Mouse (Mus musculus) liver, embryonic 15.5 days (tissue): ENCODE results near the gene Msn. TPM values are rescaled to one million over a fixed set of nuclear protein-coding genes. Genes with fewer than 3 reads are reported as not detected.
"Not testable (repeated sequence)": the region's sequence is repeated elsewhere in the genome, so short reads cannot be mapped to it uniquely, and the experiment has no call there.

Source experiments
- ATAC-seq: fragments of 200-750 bp; cut with Nextera tagmentation; 2 replicates; pipeline ENCODE4 v1.8.0; 2017; ENCODE audit warnings: moderate number of reproducible peaks, mild to moderate bottlenecking, moderate library complexity; ENCODE audit not compliant: insufficient read depth
- H3K27ac ChIP-seq: fragments of 300-500 bp; sonication (generic); replicated peaks from 2 replicates; pipeline ENCODE4 v1.5.1; 2015; ENCODE audit warnings: mild to moderate bottlenecking, inconsistent platforms
- H3K27me3 ChIP-seq: fragments of 300-500 bp; sonication (generic); 2 replicates; pipeline ENCODE4 v1.6.1; 2015; ENCODE audit warnings: mild to moderate bottlenecking, inconsistent platforms
- H3K36me3 ChIP-seq: fragments of 300-500 bp; sonication (generic); replicated peaks from 2 replicates; pipeline ENCODE4 v1.6.1; 2015; ENCODE audit warnings: moderate library complexity, mild to moderate bottlenecking, inconsistent platforms
- H3K4me1 ChIP-seq: fragments of 300-500 bp; sonication (generic); replicated peaks from 2 replicates; pipeline ENCODE4 v1.6.1; 2015; ENCODE audit warnings: inconsistent platforms
- H3K4me2 ChIP-seq: fragments of 300-500 bp; sonication (generic); 2 replicates; pipeline ENCODE4 v1.6.1; 2015; ENCODE audit warnings: moderate library complexity, mild to moderate bottlenecking, inconsistent platforms
- H3K4me3 ChIP-seq: fragments of 300-500 bp; sonication (generic); replicated peaks from 2 replicates; pipeline ENCODE4 v1.5.1; 2015; ENCODE audit warnings: mild to moderate bottlenecking, inconsistent platforms
- H3K9ac ChIP-seq: fragments of 300-500 bp; sonication (generic); 2 replicates; pipeline ENCODE4 v1.6.1; 2015; ENCODE audit warnings: moderate library complexity, mild to moderate bottlenecking, inconsistent platforms
- H3K9me3 ChIP-seq: fragments of 300-500 bp; sonication (generic); replicated peaks from 2 replicates; pipeline ENCODE4 v1.6.1; 2016; ENCODE audit warnings: inconsistent platforms
- WGBS: fragments of 180-500 bp; shearing (Covaris S2); methylation state at CpG from one replicate; pipeline ENCODE4 v1.1.7; 2015; ENCODE audit warnings: mixed read lengths; ENCODE audit not compliant: insufficient replicate concordance; 5-methylcytosine and 5-hydroxymethylcytosine counted together
- polyA plus RNA-seq: library from polyadenylated mRNA; unstranded; fragments of >200 nt; fragmentation: Nextera tagmentation; extraction: Ambion mirVana; gene quantifications from 2 replicates; pipeline ENCODE4 v1.2.1, GENCODE M21; 2015

Gene Msn
- polyA plus RNA-seq, 1 experiment from 2014 or later: 53.9 TPM

DNA sequence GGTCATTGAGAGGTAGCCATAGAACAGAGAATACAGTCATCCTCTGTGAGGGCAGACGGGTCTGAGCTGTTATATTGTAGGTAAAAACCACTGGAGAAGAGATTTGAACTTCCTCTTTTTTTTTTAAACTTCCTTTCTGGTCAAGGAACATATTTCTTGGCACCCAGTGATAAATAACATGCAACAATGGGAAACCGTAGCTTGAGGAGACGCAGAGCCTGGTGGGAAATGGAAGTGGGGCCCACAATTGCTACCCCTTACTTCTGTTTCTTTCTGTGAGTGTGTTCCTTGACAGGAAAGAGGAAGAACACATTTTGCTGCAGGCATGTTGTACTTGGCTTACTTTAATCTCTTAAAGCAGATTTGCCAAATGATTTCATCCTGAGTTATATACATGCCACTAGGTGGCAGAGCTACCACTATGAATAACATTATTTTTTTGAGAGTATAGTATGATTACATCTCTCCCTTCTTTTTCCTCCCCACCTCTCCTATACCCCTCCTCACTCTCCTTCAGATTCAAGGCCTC is 49.2 kb downstream of the Msn start:
- no peak overlapping the region for H3K9ac ChIP-seq
- H3K27me3 ChIP-seq: no peaks in the 10 kb centered on the region
- no peak for ATAC-seq
- 30% methylated on average over 3 of the region's 3 CpGs for WGBS
- no peak overlapping the region for H3K27ac ChIP-seq
- no peaks in the 10 kb centered on the region for H3K9me3 ChIP-seq
- H3K4me1 ChIP-seq: 0 out of 2 replicates have a peak, but pooled peaks cover 3% of the 10 kb centered on the region
- no peaks in the 10 kb centered on the region for H3K36me3 ChIP-seq
- no peak overlapping the region for H3K4me3 ChIP-seq
- no peak overlapping the region for H3K4me2 ChIP-seq

DNA sequence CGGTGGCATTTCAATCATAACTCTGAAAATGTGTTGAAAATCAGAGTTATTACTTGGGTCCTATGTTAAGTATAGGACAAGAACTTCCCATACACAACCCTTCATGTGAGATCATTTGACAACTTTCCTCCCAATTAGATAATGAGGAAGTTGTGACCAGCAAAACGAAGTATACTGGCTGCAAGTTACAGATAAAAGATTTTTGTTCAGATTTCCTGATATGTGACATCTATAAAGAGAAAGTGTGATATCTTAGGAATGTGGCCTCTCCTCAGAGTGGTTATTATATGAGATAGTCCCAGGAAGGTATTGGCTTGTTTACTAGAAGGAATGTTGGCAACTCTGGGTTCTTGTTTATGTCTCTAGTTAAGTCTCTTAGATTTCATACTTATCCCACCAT is 52.4 kb downstream of the Msn start:
- Histone ChIP-seq H3K9me3 (no peaks in the 10 kb centered on the region), H3K4me2 (no peak overlapping the region), H3K4me1 (0 out of 2 replicates have a peak, but pooled peaks cover 3% of the 10 kb centered on the region), H3K27ac (no peak overlapping the region), H3K36me3 (peaks cover 6% of the 10 kb centered on the region; the same call in 1 of the 2 replicates), H3K4me3 (no peak overlapping the region), H3K9ac (no peak overlapping the region), H3K27me3 (no peaks in the 10 kb centered on the region)
- WGBS: 33% methylated on average over 2 of the region's 2 CpGs
- no peak for ATAC-seq

DNA sequence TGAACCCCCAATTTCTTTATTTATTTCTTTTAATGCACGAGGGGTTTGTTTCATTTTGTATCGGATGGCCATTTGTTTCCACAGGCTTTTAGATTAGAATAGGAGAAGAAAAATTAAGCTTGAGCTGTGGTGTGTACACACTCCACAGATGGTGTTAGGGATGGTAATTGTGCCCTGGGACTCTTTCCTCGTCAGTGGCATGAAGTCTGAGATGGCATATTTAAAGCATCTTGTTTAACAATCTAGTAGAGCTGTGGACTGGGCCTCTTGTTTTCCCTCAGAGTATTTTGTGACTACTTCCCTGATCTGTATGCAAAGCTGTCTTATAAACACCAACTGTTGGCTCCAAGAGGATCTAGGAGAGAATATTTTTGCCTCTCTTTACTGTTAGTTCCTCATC is 57.5 kb downstream of the Msn start:
- Histone ChIP-seq H3K36me3 (peaks cover 12% of the 10 kb centered on the region; the same call in 1 of the 2 replicates), H3K4me2 (no peak overlapping the region), H3K9ac (no peak overlapping the region), H3K27me3 (no peaks in the 10 kb centered on the region), H3K27ac (no peak overlapping the region), H3K9me3 (no peaks in the 10 kb centered on the region), H3K4me1 (no peaks in the 10 kb centered on the region), H3K4me3 (no peak overlapping the region)
- 68% methylated on average over 3 of the region's 3 CpGs for WGBS
- ATAC-seq: no peak

DNA sequence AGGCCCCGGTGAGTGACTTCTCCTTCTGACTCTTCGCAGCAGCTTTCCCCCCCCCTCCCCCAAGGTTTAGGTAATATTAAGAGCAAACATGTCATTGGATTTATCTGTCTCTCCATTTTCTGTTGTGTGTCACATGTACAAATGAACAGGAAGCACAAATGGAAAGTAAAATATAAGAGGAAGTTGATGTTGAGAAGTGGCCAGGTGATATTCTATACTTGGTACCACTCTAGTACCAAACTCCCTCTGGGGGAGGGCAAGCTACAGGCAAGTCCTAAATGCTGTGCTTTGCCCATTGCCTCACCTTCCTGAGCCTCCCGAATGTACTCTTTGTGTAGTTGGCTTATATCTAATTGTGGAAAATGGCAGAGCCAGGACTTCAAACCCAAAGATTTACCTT is 62.1 kb downstream of the Msn start:
- H3K36me3 ChIP-seq: 0 out of 2 replicates have a peak, but pooled peaks cover 6% of the 10 kb centered on the region
- 76% methylated on average over 3 of the region's 3 CpGs for WGBS
- no peak overlapping the region for H3K4me3 ChIP-seq
- no peaks in the 10 kb centered on the region for H3K9me3 ChIP-seq
- no peak overlapping the region for H3K4me2 ChIP-seq
- ATAC-seq: no peak
- no peaks in the 10 kb centered on the region for H3K27me3 ChIP-seq
- no peaks in the 10 kb centered on the region for H3K4me1 ChIP-seq
- H3K9ac ChIP-seq: no peak overlapping the region
- no peak overlapping the region for H3K27ac ChIP-seq

DNA sequence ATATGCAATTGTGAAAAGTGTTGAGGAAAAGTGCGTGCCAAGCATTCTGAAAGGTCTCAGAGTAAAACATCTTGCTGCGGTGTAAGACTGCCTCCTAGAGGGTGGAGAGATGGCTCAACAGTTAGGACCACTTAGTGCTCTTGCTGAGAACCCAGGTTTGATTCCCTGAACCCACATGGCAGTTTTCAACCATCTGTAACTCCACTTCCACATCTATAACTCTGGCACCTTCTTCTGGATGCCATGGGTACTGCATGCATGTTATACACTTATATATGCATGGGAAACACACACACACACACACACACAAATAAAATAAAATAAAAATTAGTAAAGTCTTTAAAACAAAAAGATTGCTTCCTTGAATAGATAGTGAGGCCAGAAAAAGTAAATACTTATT is 66.7 kb downstream of the Msn start:
- H3K4me2 ChIP-seq: no peak overlapping the region
- no peak overlapping the region for H3K9ac ChIP-seq
- H3K27ac ChIP-seq: no peak overlapping the region
- H3K9me3 ChIP-seq: no peaks in the 10 kb centered on the region
- no peak for ATAC-seq
- 77% methylated on average over 2 of the region's 2 CpGs for WGBS
- no peaks in the 10 kb centered on the region for H3K4me1 ChIP-seq
- no peaks in the 10 kb centered on the region for H3K27me3 ChIP-seq
- no peak overlapping the region for H3K4me3 ChIP-seq
- H3K36me3 ChIP-seq: 0 out of 2 replicates have a peak, but pooled peaks cover 3% of the 10 kb centered on the region

DNA sequence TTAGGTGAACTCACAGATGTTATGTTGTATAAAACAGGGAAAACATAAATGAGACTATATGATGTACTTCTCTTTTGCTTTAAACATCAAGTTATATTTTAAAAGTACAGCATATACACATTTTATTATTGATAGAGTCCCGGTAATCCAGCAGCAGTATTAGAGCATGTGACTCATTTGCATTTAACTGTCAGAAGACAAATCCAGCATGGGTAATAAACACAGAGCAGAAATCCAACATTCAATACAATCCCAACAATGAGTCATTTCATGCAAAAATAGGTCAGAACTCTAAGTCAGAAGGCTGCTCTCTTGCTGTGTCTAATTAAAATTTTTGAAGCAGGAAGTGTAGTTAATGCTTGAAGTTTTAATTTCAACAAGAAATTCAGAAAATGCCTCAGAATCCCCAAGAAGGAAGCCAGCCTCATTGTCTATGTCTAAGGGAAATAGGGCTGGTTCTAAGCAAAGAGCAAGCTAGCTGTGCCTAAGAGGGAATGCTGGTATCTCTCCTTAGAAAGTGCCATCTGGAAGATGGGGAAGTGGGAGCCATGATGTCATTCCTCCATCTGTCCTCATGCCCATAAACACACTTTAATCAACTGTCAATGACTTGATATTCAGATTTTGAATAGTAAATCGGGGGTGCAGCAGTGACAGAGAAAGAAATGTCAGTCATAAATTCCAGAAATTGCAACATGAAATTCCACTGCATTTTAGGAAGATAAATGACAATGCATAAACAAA is 76.0 kb downstream of the Msn start:
- Histone ChIP-seq H3K4me3 (no peak overlapping the region), H3K4me2 (no peak overlapping the region), H3K9ac (no peak overlapping the region), H3K9me3 (no peaks in the 10 kb centered on the region), H3K36me3 (0 out of 2 replicates have a peak, but pooled peaks cover 2% of the 10 kb centered on the region), H3K27me3 (no peaks in the 10 kb centered on the region), H3K4me1 (no peaks in the 10 kb centered on the region), H3K27ac (no peak overlapping the region)
- WGBS: 64% methylated on average over 2 of the region's 2 CpGs
- no peak for ATAC-seq

DNA sequence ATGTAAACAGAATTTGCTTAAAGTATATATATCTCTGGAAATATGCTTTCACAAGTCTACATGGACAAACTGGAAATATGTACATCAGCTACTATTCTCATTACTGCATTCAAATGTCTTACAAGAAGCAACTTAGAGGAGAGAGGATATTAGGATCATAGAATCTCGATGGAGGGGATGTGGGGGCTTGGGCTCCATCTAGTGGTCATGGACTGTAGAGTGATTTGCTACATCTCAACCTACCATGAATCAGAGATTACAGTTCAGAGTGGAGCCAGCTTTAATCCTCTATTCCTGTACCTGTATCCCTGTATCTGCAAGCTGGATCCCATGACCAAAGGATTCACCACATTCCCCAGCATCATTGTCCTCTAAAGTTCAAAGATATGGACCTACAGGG is 82.6 kb downstream of the Msn start:
- H3K9me3 ChIP-seq: no peaks in the 10 kb centered on the region
- H3K4me2 ChIP-seq: no peak overlapping the region
- H3K27me3 ChIP-seq: no peaks in the 10 kb centered on the region
- 9% methylated on average over 1 of the region's 1 CpGs for WGBS
- no peak overlapping the region for H3K4me3 ChIP-seq
- no peaks in the 10 kb centered on the region for H3K36me3 ChIP-seq
- no peak overlapping the region for H3K9ac ChIP-seq
- no peak overlapping the region for H3K27ac ChIP-seq
- no peaks in the 10 kb centered on the region for H3K4me1 ChIP-seq
- no peak for ATAC-seq

DNA sequence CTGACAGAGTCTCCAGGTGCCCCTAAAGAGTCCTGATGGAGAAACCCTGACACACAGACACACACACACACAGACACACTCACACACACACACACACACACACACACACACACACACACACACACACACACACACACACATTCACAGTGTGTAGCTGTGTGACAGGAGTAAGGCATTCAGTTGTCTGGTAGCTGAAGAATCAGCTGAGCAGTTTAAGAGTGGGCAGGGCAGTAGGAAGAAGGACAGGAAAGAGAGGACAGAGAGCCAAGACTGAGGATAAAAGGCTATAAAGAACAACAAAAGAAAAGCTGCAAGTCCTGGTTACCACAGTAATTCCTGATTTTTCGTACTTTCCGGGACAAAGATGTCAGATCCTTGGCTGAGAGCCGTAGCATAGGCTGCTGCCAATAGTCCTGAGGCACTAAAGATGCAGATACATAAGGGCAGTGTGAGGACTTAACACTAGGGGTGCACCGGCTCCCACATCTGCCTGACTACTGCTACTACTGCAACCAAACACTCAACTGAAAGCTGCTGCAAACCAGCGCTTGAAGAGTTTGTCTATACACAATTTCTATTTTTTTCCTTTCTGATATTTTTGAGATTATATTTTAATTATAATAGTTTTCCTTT is 88.4 kb downstream of the Msn start:
- ATAC-seq: no peak
- no peaks in the 10 kb centered on the region for H3K4me1 ChIP-seq
- H3K4me3 ChIP-seq: no peak overlapping the region
- no peak overlapping the region for H3K27ac ChIP-seq
- H3K9me3 ChIP-seq: no peaks in the 10 kb centered on the region
- no peaks in the 10 kb centered on the region for H3K27me3 ChIP-seq
- H3K36me3 ChIP-seq: no peaks in the 10 kb centered on the region
- no peak overlapping the region for H3K9ac ChIP-seq
- WGBS: 48% methylated on average over 5 of the region's 5 CpGs
- H3K4me2 ChIP-seq: no peak overlapping the region

DNA sequence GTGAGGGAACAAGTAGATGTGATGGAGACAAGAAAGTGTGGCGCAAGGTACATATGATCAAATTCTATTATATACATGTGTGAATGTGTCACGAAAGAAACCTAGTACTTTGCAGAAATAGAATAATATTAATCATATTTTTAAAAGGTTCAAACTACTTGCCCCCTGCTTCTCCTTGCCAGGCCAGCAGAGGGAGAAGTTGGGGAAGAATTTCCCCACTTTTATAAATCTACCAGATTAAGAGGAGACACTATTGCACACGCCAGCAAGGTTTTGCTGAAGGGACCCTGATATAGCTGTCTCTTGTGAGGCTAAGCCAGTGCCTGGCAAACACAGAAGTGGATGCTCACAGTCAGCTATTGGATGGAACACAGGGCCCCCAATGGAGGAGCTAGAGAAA is 109.3 kb downstream of the Msn start:
- H3K9me3 ChIP-seq, H3K9ac ChIP-seq, H3K27me3 ChIP-seq, H3K27ac ChIP-seq, H3K36me3 ChIP-seq, H3K4me2 ChIP-seq, ATAC-seq, H3K4me1 ChIP-seq, H3K4me3 ChIP-seq: not testable (repeated sequence)
- 52% methylated on average over 3 of the region's 3 CpGs for WGBS

DNA sequence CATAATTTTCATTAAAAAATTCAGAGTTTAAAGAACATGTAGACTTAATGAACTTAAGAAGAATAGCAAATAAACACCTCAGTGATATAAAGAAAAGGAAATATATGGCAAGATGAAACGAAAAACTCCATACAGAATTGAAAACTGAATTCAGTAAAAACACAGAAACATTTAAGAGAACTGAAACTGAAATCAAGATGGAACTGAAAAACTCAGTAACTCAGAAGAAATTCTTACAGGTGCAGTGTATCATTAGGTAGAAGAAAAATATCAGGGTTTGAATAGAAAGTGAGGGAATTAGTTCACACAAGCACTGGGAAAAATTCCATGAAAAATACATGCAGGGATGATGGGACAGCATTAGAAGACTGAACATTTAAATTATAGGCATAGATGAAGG is 111.0 kb downstream of the Msn start:
- 19% methylated on average over 1 of the region's 1 CpGs for WGBS
- H3K9me3 ChIP-seq: no peaks in the 10 kb centered on the region
- H3K4me2 ChIP-seq: no peak overlapping the region
- no peaks in the 10 kb centered on the region for H3K4me1 ChIP-seq
- H3K27me3 ChIP-seq: no peaks in the 10 kb centered on the region
- H3K9ac ChIP-seq: no peak overlapping the region
- no peak overlapping the region for H3K4me3 ChIP-seq
- no peaks in the 10 kb centered on the region for H3K36me3 ChIP-seq
- H3K27ac ChIP-seq: no peak overlapping the region
- no peak for ATAC-seq

DNA sequence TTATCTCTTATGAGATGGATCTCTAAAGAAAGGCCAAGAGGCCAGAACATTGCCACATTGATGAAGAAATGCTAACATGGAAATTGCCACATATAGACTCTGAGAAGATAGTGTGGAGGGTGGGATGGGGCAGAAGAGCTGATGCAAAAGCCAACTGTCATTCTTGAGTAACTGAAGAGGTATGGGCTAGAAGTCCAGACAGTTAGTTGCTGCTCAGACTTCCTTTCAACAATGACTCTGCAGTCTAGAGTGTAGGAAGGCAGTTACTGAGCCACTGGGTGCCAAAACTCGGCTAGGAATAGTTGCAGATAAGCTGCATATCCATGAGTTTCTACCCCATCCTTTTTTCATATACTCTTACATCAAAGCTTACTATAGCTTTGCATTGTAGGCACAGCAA is 122.2 kb downstream of the Msn start:
- no peaks in the 10 kb centered on the region for H3K27me3 ChIP-seq
- H3K9me3 ChIP-seq: no peaks in the 10 kb centered on the region
- ATAC-seq: no peak
- no peaks in the 10 kb centered on the region for H3K4me1 ChIP-seq
- no peak overlapping the region for H3K4me3 ChIP-seq
- H3K36me3 ChIP-seq: no peaks in the 10 kb centered on the region
- WGBS: 18% methylated on average over 1 of the region's 1 CpGs
- no peak overlapping the region for H3K4me2 ChIP-seq
- H3K27ac ChIP-seq: no peak overlapping the region
- no peak overlapping the region for H3K9ac ChIP-seq
